Mouse (Mus musculus) ES-Bruce4 (cell line): ENCODE measurements around the gene Hoxd10. TPM values are rescaled to one million over a fixed set of nuclear protein-coding genes. Genes with fewer than 3 reads are reported as not detected.

Experiments used
- H3K27ac ChIP-seq: 2 replicates; pipeline ENCODE4 v1.5.1; 2012; ENCODE audit warnings: low read length, inconsistent platforms; ENCODE audit not compliant: insufficient read depth
- H3K27me3 ChIP-seq: 2 replicates; pipeline ENCODE4 v1.6.1; 2012; ENCODE audit warnings: mild to moderate bottlenecking, low read length, inconsistent platforms; ENCODE audit not compliant: control insufficient read depth, poor library complexity, insufficient read depth, severe bottlenecking
- H3K36me3 ChIP-seq: 2 replicates; pipeline ENCODE4 v1.6.1; 2012; ENCODE audit warnings: inconsistent platforms, mild to moderate bottlenecking, low read length, moderate library complexity; ENCODE audit not compliant: control insufficient read depth, poor library complexity, insufficient read depth, severe bottlenecking
- H3K4me1 ChIP-seq: one replicate; pipeline ENCODE4 v1.8.1; 2011; ENCODE audit warnings: low read length; ENCODE audit not compliant: control insufficient read depth, insufficient read depth
- H3K4me3 ChIP-seq: 2 replicates; pipeline ENCODE4 v1.5.1; 2011; ENCODE audit warnings: low read depth, mild to moderate bottlenecking, low read length
- H3K9ac ChIP-seq: 2 replicates; pipeline ENCODE4 v1.6.1; 2012; ENCODE audit warnings: low read depth, mild to moderate bottlenecking, inconsistent platforms; ENCODE audit not compliant: poor library complexity, severe bottlenecking
- H3K9me3 ChIP-seq: replicated peaks from 2 replicates; pipeline ENCODE4 v1.6.1; 2012; ENCODE audit warnings: mild to moderate bottlenecking, low read length, inconsistent platforms; ENCODE audit not compliant: control insufficient read depth, poor library complexity, insufficient read depth, severe bottlenecking
- CTCF ChIP-seq: IDR thresholded peaks from one replicate; pipeline ENCODE4 v1.8.1; 2011; ENCODE audit warnings: low read depth, low read length
- EP300 ChIP-seq: IDR thresholded peaks from 2 replicates; pipeline ENCODE4 v1.6.1; 2011; ENCODE audit warnings: low read depth, low read length; ENCODE audit not compliant: insufficient read depth
- POLR2A ChIP-seq: IDR thresholded peaks from one replicate; pipeline ENCODE4 v1.8.1; 2011; ENCODE audit warnings: low read length; ENCODE audit not compliant: insufficient read depth
- polyA plus RNA-seq: library from polyadenylated mRNA; stranded (reverse); fragments of >200 nt; gene quantifications from 2 replicates; pipeline ENCODE4 v1.2.4, GENCODE M21; 2011; ENCODE audit warnings: low read depth; ENCODE audit not compliant: missing spikeins, insufficient read depth, insufficient read length

Hoxd10 gene
- polyA plus RNA-seq, 1 experiment, result not detected

DNA sequence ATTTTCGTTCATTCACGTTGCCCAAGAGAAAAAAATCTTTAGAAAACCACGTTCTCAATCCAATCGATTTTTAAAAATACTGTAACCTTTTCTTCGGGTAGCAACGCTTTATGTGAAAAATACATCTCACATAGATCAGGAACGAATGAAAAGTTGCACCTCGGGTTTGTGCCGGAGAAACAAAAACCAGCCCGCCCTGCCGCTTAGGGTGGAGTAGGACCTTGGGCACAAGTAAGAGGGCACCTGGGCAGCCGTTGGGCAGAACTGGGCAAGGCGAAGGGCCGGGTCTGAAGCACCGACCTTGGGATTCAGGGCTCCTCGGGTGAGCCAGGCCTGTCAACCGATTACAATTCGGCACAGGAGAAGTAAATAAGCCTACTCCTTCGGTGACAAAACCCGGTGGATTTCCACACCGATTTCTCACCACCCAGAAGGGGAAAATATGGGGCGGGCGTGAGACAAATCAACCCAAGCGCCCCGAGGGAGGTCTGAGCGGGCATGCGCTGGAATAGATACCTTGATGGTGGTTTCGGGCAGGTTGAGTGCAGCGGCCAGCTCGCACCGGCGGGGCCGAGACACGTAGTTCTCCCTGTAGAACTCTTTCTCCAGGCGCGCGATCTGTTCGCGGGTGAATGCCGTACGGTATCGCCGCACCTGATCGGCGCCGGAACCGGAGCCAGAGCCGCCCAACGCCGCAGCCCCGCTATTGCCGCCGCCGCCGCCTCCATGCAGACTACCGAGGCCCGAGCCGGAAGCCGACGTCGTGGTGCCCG lies 34.3 kb upstream of the Hoxd10 start:
- Histone ChIP-seq H3K9me3 (no peaks in the 10 kb centered on the region), H3K27ac (no peak overlapping the region), H3K4me1 (no peaks in the 10 kb centered on the region), H3K9ac (no peak overlapping the region), H3K4me3 (peak overlapping the region; percentile 12), H3K36me3 (no peaks in the 10 kb centered on the region), H3K27me3 (peaks cover 47% of the 10 kb centered on the region)
- no peak for TF ChIP-seq CTCF
- TF ChIP-seq EP300, result no peak
- no peak for TF ChIP-seq POLR2A

DNA sequence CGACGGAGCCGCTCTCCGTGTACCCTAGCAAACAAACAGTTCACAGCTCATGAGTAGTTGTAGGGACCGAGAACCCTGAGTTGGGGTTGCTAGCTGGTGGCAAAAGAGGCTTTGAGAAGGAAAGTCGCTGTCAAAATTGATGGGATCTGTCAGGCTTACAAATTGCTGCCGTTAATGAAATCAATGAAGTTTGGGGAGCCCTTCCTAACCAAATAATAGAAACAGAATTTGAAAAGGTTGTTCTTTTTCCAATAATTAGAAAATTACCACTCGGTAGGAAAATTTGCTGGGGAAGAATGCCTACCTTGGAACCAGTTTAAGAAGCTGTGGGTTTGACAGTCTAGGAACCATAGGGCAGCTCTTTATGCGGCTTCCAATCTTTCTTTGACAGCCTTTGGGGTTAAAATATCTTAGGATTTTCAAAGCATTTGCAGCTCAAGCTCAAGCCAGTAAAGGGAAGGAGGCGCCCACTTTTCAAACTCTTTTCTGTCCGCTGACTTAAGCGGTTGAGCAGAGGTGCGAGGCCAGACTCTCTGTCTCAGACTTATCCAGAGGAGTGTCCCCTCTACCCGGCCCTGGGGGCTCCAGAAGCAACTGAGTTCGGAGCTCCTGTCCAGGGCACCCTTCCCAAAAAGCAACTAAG lies 33.6 kb upstream of the Hoxd10 start:
- no peak for TF ChIP-seq POLR2A
- TF ChIP-seq CTCF, result no peak
- no peak for TF ChIP-seq EP300
- H3K9ac ChIP-seq, result no peak overlapping the region
- no peak overlapping the region for H3K27ac ChIP-seq
- no peaks in the 10 kb centered on the region for H3K36me3 ChIP-seq
- peaks cover 47% of the 10 kb centered on the region for H3K27me3 ChIP-seq
- peak overlapping the region; percentile 12 for H3K4me3 ChIP-seq
- H3K9me3 ChIP-seq, result no peaks in the 10 kb centered on the region
- no peaks in the 10 kb centered on the region for H3K4me1 ChIP-seq

DNA sequence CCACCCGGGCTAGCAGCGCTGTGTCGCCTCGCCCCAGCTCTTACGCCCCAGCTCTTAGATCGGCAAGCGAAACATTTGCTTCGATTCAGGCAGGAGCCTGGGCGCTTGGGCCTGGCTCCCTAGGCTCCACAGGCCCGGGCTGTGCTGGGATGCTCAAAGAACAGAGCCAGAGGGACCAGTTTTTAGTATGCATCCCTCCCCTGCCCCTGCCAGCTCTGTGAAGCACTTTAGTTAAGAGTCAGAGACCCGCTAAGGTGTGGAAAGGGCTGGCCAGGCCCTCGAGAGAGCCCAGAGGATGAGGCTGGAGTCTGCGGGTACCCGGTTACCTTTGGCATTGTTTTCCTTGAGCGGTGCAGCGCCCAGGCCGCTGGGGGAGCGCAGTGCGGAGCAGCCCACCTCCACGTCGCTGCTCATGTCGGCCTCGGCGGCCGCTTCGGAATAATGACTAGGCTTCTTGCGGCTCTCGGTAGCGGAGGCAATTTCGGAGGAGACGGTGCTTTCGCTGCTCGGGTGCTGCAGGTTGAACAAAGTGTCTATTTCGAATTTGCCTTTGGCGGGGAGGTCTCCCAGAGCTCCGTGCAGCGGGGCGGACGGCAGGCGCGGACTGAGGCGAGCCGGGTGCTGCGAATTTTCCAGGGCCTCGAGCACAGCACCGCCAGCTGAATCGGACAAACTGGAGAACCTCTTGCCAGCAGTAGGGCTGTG lies 32.9 kb upstream of the Hoxd10 start:
- Histone ChIP-seq H3K4me3 (no peak overlapping the region), H3K36me3 (no peaks in the 10 kb centered on the region), H3K27ac (no peak overlapping the region)

DNA sequence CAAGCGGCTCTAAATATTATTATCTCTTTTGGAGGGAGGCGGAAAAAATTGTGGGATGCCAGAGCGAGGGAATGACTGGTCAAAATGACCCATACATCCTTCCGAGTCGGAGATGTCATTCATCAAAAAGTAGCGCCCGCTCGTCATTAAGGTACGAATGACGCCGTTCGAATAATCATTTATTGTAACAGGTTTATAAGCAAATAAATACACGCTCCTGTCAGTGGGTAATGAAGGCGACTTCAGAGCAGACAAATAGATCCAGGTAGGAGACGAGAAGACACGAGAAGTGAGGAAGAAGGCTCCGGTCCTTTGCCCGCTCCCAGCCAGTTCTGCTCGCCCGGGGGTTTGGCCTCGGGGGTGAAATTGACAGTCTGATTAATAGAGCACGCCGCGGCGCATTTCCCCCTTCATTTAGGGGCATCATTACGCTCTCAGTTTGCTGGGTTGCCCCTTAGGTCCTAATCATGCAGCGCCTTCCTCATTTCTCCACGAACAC lies 32.2 kb upstream of the Hoxd10 start, which contains the start of gene Evx2:
Gene Evx2, minus strand, starts transcription at position 51 of the 499 bp plus-strand sequence.
- no peaks in the 10 kb centered on the region for H3K4me1 ChIP-seq
- no peaks in the 10 kb centered on the region for H3K36me3 ChIP-seq
- no peak within 1 kb of the TSS for H3K9ac ChIP-seq
- TF ChIP-seq EP300 (no peak), CTCF (no peak), POLR2A (no peak)
- H3K4me3 ChIP-seq, result no peak within 1 kb of the TSS
- H3K27me3 ChIP-seq, result peaks cover 48% of the 10 kb centered on the region
- no peak within 1 kb of the TSS for H3K27ac ChIP-seq
- H3K9me3 ChIP-seq, result no peaks in the 10 kb centered on the region

More for the DNA sequence above, 32.9 kb upstream of the Hoxd10 start:
- no peak overlapping the region for H3K9ac ChIP-seq
- no peaks in the 10 kb centered on the region for H3K4me1 ChIP-seq
- H3K27me3 ChIP-seq, result peaks cover 48% of the 10 kb centered on the region
- no peak for TF ChIP-seq POLR2A
- no peak for TF ChIP-seq CTCF
- TF ChIP-seq EP300, result no peak
- no peaks in the 10 kb centered on the region for H3K9me3 ChIP-seq

DNA sequence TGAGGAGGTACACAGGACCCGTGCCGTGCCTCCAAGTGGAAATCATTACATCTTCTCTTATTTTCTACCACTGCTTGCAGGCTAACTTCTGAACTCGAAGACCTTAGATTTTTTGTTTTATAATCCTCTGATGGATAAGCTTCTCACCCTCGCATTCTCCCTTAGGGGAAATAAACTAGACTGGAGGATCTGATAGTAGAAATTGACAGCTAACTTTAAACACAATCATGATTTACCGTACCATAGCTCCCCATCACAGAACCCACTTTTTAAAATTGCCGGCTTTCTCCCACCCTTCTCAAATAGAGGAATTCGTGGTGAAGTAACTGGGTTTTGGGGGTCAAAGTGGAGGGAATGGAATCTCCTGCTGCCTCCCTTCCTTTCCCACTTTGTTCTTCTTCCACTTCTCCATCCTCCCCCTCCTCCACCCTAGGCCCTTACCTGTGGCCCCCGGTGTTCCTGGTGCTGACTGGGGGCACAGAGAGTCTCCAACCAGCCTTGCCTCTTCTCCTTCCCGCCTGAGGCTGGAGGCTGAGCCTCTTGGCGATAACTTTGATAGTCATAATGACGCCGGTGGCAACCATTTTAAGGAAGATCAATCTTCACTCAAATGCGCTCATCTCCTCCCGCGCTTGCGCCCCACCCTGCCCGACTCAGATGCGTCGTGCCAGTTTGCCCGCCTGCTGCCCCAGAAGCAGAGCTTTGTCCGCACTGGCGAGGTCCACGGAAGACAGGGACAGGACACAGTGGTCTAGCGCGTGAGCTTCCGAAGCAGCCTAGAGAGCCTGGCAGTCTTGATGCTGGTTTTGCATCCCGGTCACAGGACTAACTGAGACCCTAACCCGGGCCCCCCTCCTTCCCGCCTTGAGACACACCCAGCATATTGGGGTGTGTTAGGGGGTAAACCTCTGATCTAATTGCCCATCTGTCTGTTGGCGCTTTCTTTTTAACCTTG lies 31.0 kb upstream of the Hoxd10 start:
- Histone ChIP-seq H3K9me3 (no peaks in the 10 kb centered on the region), H3K4me3 (no peak overlapping the region)

More for the DNA sequence above, 31.0 kb upstream of the Hoxd10 start:
- H3K9ac ChIP-seq, result no peak overlapping the region
- no peak for TF ChIP-seq POLR2A
- no peak for TF ChIP-seq CTCF
- TF ChIP-seq EP300, result no peak
- H3K27ac ChIP-seq, result no peak overlapping the region
- no peaks in the 10 kb centered on the region for H3K36me3 ChIP-seq
- no peaks in the 10 kb centered on the region for H3K4me1 ChIP-seq
- H3K27me3 ChIP-seq, result peaks cover 41% of the 10 kb centered on the region
